Comparison of ENCODE assay signal across 15 mouse cellular contexts in genomic region chr6:49759614-49760013, GRCm38 (mm10).
"Had no signal": no experiment of that assay in that cellular context is flagged by ENCODE, and none has a peak within 500 bp of the region (broad histone marks: within the 10 kb centered on the region; RNA-seq: fewer than 3 reads in every experiment).

No protein-coding gene starts in this region.

- H3K27me3 ChIP-seq: liver, embryonic 15.5 days; megakaryocyte, embryonic 14.5 days; midbrain, embryonic 13.5 days; midbrain, embryonic 15.5 days; neural tube, embryonic 12.5 days; stomach, embryonic 15.5 days had no signal

- H3K27ac ChIP-seq: liver, embryonic 15.5 days; midbrain, embryonic 13.5 days; midbrain, embryonic 15.5 days; neural tube, embryonic 12.5 days; stomach, embryonic 15.5 days; stomach, postnatal 0 days had no signal

- DNase-seq: liver, postnatal 0 days; lung, embryonic 14.5 days; lung, postnatal 10 days; lung, postnatal 4 days; right cerebral cortex, postnatal 14 days; thymus, adult 2 months; thymus, postnatal 25 days; thymus, postnatal 4 days had no signal

- ATAC-seq: liver, postnatal 0 days; midbrain, embryonic 13.5 days; midbrain, embryonic 15.5 days had no signal

- H3K9me3 ChIP-seq: liver, embryonic 15.5 days; megakaryocyte, embryonic 14.5 days; midbrain, embryonic 13.5 days; midbrain, embryonic 15.5 days; neural tube, embryonic 12.5 days; stomach, embryonic 15.5 days had no signal

- H3K36me3 ChIP-seq: liver, embryonic 15.5 days; midbrain, embryonic 13.5 days; midbrain, embryonic 15.5 days; neural tube, embryonic 12.5 days; stomach, embryonic 15.5 days had no signal

- H3K4me3 ChIP-seq: liver, embryonic 15.5 days; megakaryocyte, embryonic 14.5 days; midbrain, embryonic 13.5 days; midbrain, embryonic 15.5 days; neural tube, embryonic 12.5 days; stomach, embryonic 15.5 days had no signal

- H3K4me1 ChIP-seq: liver, embryonic 15.5 days; midbrain, embryonic 13.5 days; midbrain, embryonic 15.5 days; neural tube, embryonic 12.5 days; stomach, embryonic 15.5 days had no signal
